Mouse (Mus musculus) cortical plate, adult 2 months (tissue): ENCODE results near the gene Reck. TPM values are rescaled to one million over a fixed set of nuclear protein-coding genes. Genes with fewer than 3 reads are reported as not detected.

Source experiments
- H3K27ac ChIP-seq: fragments of 200-500 bp; 2 replicates; pipeline ENCODE4 v1.5.1; 2012; ENCODE audit warnings: low read length, control low read depth, inconsistent platforms; ENCODE audit not compliant: insufficient read depth
- H3K4me1 ChIP-seq: fragments of 200-500 bp; 2 replicates; pipeline ENCODE4 v1.6.1; 2011; ENCODE audit warnings: low read length; ENCODE audit not compliant: control insufficient read depth, insufficient read depth
- H3K4me3 ChIP-seq: fragments of 200-500 bp; 2 replicates; pipeline ENCODE4 v1.5.1; 2011; ENCODE audit warnings: mild to moderate bottlenecking, low read length, control low read depth; ENCODE audit not compliant: insufficient read depth
- CTCF ChIP-seq: fragments of 200-500 bp; IDR thresholded peaks from 2 replicates; pipeline ENCODE4 v1.5.1; 2011; ENCODE audit warnings: mild to moderate bottlenecking, control low read depth, low read length; ENCODE audit not compliant: insufficient read depth; ENCODE audit errors: extremely low read depth
- POLR2A ChIP-seq: fragments of 200-500 bp; IDR thresholded peaks from 2 replicates; pipeline ENCODE4 v1.6.1; 2011; ENCODE audit warnings: mild to moderate bottlenecking, low read length, control low read depth; ENCODE audit not compliant: insufficient read depth; ENCODE audit errors: extremely low read depth
- polyA plus RNA-seq: library from polyadenylated mRNA; depleted of rRNA; stranded (reverse); fragments of >200 nt; gene quantifications from 2 replicates; pipeline ENCODE4 v1.2.3, GENCODE M21; 2012

Reck gene
- polyA plus RNA-seq, 1 experiment = 12.9 TPM

- H3K27ac ChIP-seq = no peak overlapping the region
- H3K4me1 ChIP-seq = no peaks in the 10 kb centered on the region
- no peak for TF ChIP-seq POLR2A
- no peak for TF ChIP-seq CTCF
- no peak overlapping the region for H3K4me3 ChIP-seq
Measured at GRCm38 (mm10) chr4:43931877-43932276, 56.5 kb downstream of the Reck start.

- H3K27ac ChIP-seq = no peak overlapping the region
- no peak overlapping the region for H3K4me3 ChIP-seq
- TF ChIP-seq POLR2A (no peak), CTCF (no peak)
- no peaks in the 10 kb centered on the region for H3K4me1 ChIP-seq
Measured at GRCm38 (mm10) chr4:43936186-43936585, 60.9 kb downstream of the Reck start.

- Histone ChIP-seq H3K27ac (no peak overlapping the region), H3K4me1 (no peaks in the 10 kb centered on the region), H3K4me3 (no peak overlapping the region)
- no peak for TF ChIP-seq POLR2A
- TF ChIP-seq CTCF = no peak
Measured at GRCm38 (mm10) chr4:43936749-43937674, 61.7 kb downstream of the Reck start.

- no peak overlapping the region for H3K4me3 ChIP-seq
- no peak overlapping the region for H3K27ac ChIP-seq
- TF ChIP-seq POLR2A (no peak), CTCF (no peak)
- no peaks in the 10 kb centered on the region for H3K4me1 ChIP-seq
Measured at GRCm38 (mm10) chr4:43941315-43941714, 66.0 kb downstream of the Reck start.

- H3K27ac ChIP-seq = no peak overlapping the region
- no peaks in the 10 kb centered on the region for H3K4me1 ChIP-seq
- TF ChIP-seq POLR2A = no peak
- TF ChIP-seq CTCF = no peak
- no peak overlapping the region for H3K4me3 ChIP-seq
Measured at GRCm38 (mm10) chr4:43942421-43942820, 67.1 kb downstream of the Reck start.

DNA sequence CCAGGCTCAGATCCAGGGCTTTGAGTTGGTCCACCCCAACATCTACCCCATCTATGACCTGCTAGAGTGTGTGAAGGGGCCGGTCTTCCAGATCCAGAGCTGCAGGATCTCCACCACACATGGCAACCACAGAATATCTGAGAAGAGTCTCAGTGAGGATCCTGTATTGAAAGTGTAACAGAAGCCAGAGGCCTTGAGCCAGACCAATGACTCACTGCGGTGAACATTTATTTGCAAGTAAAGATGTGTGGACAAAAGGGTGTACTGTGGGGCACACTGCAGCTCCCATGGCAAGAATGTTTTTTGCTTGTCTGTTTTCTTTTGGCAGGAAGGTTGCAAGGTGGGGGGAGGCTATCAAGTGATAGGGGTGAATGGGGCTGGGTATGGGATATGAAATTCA is 72.2 kb downstream of the Reck start:
- H3K27ac ChIP-seq = no peak overlapping the region
- H3K4me1 ChIP-seq = no peaks in the 10 kb centered on the region
- no peak for TF ChIP-seq POLR2A
- TF ChIP-seq CTCF = no peak
- H3K4me3 ChIP-seq = no peak overlapping the region

DNA sequence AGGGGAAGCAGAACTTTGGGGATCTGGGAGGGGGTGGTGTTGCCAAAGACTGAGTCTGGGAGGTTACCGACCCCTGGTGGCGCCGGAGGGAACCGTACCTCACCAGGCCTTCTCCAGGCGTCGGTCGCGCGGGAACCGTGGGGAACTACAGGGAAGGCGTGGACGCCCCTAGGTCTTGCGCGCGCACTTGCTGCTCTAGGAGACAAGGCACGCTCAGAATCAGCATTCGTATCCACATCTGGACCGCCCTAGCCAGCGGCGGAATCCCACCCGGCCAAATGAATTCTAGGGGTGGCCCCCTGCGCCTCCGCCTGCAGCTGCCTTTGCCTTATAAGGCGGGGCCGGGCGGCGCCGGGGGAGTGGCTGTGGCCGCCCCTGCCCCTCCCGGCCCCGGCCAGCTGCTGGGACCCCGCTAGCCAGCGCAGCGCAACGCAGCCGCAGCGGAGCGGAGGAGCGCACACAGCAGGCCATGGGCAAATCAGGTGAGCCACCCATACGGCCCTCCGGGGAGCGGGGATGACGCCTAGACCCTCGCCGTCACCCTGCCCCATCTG is 82.0 kb downstream of the Reck start, which contains the start of gene Glipr2:
Gene Glipr2, plus strand, starts transcription at position 110 of the 554 bp plus-strand sequence.
- H3K4me3 ChIP-seq = peak within 1 kb of the TSS; percentile 38
- TF ChIP-seq CTCF = peak; percentile 57
- no peak for TF ChIP-seq POLR2A
- H3K4me1 ChIP-seq = no peaks in the 10 kb centered on the region
- H3K27ac ChIP-seq = no peak within 1 kb of the TSS

- Histone ChIP-seq H3K4me1 (no peaks in the 10 kb centered on the region), H3K4me3 (peak overlapping the region; percentile 38), H3K27ac (no peak overlapping the region)
- no peak for TF ChIP-seq POLR2A
- no peak for TF ChIP-seq CTCF
Measured at GRCm38 (mm10) chr4:43957846-43958461, 82.6 kb downstream of the Reck start.

- no peaks in the 10 kb centered on the region for H3K4me1 ChIP-seq
- no peak overlapping the region for H3K4me3 ChIP-seq
- no peak overlapping the region for H3K27ac ChIP-seq
- no peak for TF ChIP-seq POLR2A
- TF ChIP-seq CTCF = no peak
Measured at GRCm38 (mm10) chr4:43959523-43960179, 84.3 kb downstream of the Reck start.

DNA sequence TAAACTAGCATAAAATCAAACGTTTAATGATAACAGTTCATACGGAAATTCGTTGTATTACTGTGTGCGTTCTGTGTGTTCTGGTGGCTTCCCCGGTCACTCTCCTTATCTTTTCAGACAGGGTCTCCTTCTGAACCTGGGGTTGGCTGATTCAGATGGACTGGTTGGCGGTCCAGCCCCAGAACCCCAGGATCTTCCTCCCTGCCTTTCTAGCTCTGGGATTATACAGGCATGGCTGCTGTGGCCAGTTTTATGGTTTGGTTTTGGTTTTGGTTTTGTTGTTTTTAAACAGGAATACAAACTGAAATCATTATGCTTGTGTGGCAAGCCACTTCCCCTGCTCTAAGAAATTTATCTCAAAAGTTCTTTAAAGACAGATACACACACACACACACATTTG is 84.9 kb downstream of the Reck start:
- H3K4me3 ChIP-seq = no peak overlapping the region
- TF ChIP-seq CTCF (no peak), POLR2A (no peak)

More for the DNA sequence above, 84.9 kb downstream of the Reck start:
- Histone ChIP-seq H3K4me1 (no peaks in the 10 kb centered on the region), H3K27ac (no peak overlapping the region)
